Mouse (Mus musculus) left cerebral cortex, adult 8-10 months (tissue): ENCODE measurements around the gene Tmem221. TPM values are rescaled to one million over a fixed set of nuclear protein-coding genes. Genes with fewer than 3 reads are reported as not detected.

Source experiments
- DNase-seq, 2 experiments: peaks; one replicate each; pipeline ENCODE4 v3.0.0; 2022; ENCODE audit warnings: low spot score in 2 of 2
- total RNA-seq, 4 experiments: library from RNA; stranded (reverse); gene quantifications; 2 replicates each; pipeline ENCODE4 v1.2.4; 2022

The Tmem221 gene
- total RNA-seq, 4 experiments from 2014 or later = 0.27 to 0.70 TPM; not detected in 2

- no peak for DNase-seq
Measured at GRCm38 (mm10) chr8:71579009-71579408, 20.3 kb upstream of the Tmem221 start.

GRCm38 (mm10) chr8:71577856-71578387 lies 19.3 kb upstream of the Tmem221 start:
- DNase-seq = no peak

- no peak for DNase-seq
Measured at GRCm38 (mm10) chr8:71575020-71575419, 16.3 kb upstream of the Tmem221 start.

- no peak for DNase-seq
Measured at GRCm38 (mm10) chr8:71574426-71574825, 15.8 kb upstream of the Tmem221 start.

GRCm38 (mm10) chr8:71572847-71573633 lies 14.4 kb upstream of the Tmem221 start:
- peak; percentile 81 to 93 for DNase-seq

GRCm38 (mm10) chr8:71572077-71572476 lies 13.4 kb upstream of the Tmem221 start:
- no peak for DNase-seq

GRCm38 (mm10) chr8:71570291-71570954 lies 11.8 kb upstream of the Tmem221 start:
- DNase-seq = peak; percentile 87 to 99

GRCm38 (mm10) chr8:71569366-71570290 lies 11.0 kb upstream of the Tmem221 start:
- DNase-seq = peak; percentile 87 to 93

GRCm38 (mm10) chr8:71568941-71569340 lies 10.3 kb upstream of the Tmem221 start:
- DNase-seq = no peak

GRCm38 (mm10) chr8:71568387-71568937 lies 9.8 kb upstream of the Tmem221 start, which contains the start of gene Slc27a1:
Gene Slc27a1, plus strand, starts transcription at chr8:71568882.
- peak in 1 of 2 experiments; percentile 70 for DNase-seq

- no peak for DNase-seq
Measured at GRCm38 (mm10) chr8:71567587-71567986, 8.9 kb upstream of the Tmem221 start.

- no peak for DNase-seq
Measured at GRCm38 (mm10) chr8:71566501-71566900, 7.8 kb upstream of the Tmem221 start, which contains the start of gene Nxnl1. Gene Nxnl1, minus strand, starts transcription at chr8:71566601.

GRCm38 (mm10) chr8:71563992-71564391 lies 5.3 kb upstream of the Tmem221 start:
- no peak for DNase-seq

- DNase-seq = peak in 1 of 2 experiments; percentile 65
Measured at GRCm38 (mm10) chr8:71562751-71563150, 4.1 kb upstream of the Tmem221 start.

- DNase-seq = peak in 1 of 2 experiments; percentile 50
Measured at GRCm38 (mm10) chr8:71561401-71561800, 2.7 kb upstream of the Tmem221 start.

- DNase-seq = no peak
Measured at GRCm38 (mm10) chr8:71560765-71561164, 2.1 kb upstream of the Tmem221 start.

GRCm38 (mm10) chr8:71560071-71560470 lies 1.4 kb upstream of the Tmem221 start:
- DNase-seq = no peak

- no peak for DNase-seq
Measured at GRCm38 (mm10) chr8:71558958-71559690, 453 bp upstream of the Tmem221 start.

GRCm38 (mm10) chr8:71554644-71555043 lies 4.0 kb downstream of the Tmem221 start:
- no peak for DNase-seq

GRCm38 (mm10) chr8:71554001-71554400 lies 4.7 kb downstream of the Tmem221 start:
- DNase-seq = no peak
